38 mouse cellular contexts compared by ENCODE assay signal in genomic region chr9:92191295-92191694, GRCm38 (mm10). TPM values are rescaled to one million over a fixed set of nuclear protein-coding genes. Genes with fewer than 3 reads are reported as not detected.
DNase-seq lines count a peak whose midpoint lies in the region; ATAC-seq and TF ChIP-seq lines count a peak whose summit lies in the region.
"Had no signal": no experiment of that assay in that cellular context is flagged by ENCODE, and none has a peak within 500 bp of the region (broad histone marks: within the 10 kb centered on the region; RNA-seq: fewer than 3 reads in every experiment).

No protein-coding gene starts in this region.

- H3K9ac ChIP-seq in kidney, postnatal 0 days (ENCODE audit: low read depth, low read length) = no peak overlapping the region
- no peak overlapping the region for H3K9ac ChIP-seq in MEL (ENCODE audit: control insufficient read depth, low read depth, low read length, poor library complexity, severe bottlenecking)
- no peak overlapping the region for H3K9ac ChIP-seq in intestine, embryonic 15.5 days
- H3K9ac ChIP-seq: heart, embryonic 13.5 days; hindbrain, embryonic 15.5 days; midbrain, embryonic 15.5 days; neural tube, embryonic 12.5 days had no signal

- H3K79me3 ChIP-seq in C2C12 (ENCODE audit: low read depth) = no peaks in the 10 kb centered on the region

- H3K79me2 ChIP-seq in C2C12 (ENCODE audit: control insufficient read depth, insufficient read depth) = no peaks in the 10 kb centered on the region
- no peaks in the 10 kb centered on the region for H3K79me2 ChIP-seq in MEL (ENCODE audit: control insufficient read depth, insufficient read depth, low read length, poor library complexity)
- no peaks in the 10 kb centered on the region for H3K79me2 ChIP-seq in myocyte (ENCODE audit: control insufficient read depth, insufficient read depth)

- H3K4me2 ChIP-seq in kidney, postnatal 0 days (ENCODE audit: low read length) = no peak overlapping the region
- H3K4me2 ChIP-seq in myocyte (ENCODE audit: low read depth) = no peak overlapping the region
- no peak overlapping the region for H3K4me2 ChIP-seq in intestine, embryonic 15.5 days (replicated peaks)
- H3K4me2 ChIP-seq: heart, embryonic 13.5 days; hindbrain, embryonic 15.5 days; midbrain, embryonic 15.5 days; neural tube, embryonic 12.5 days had no signal

- TF ChIP-seq RAD21 in MEL (IDR thresholded peaks at IDR 0.05; ENCODE audit: low read depth, low read length) = peak; percentile 11

- TF ChIP-seq EP300 in MEL (IDR thresholded peaks at IDR 0.05; ENCODE audit: low read depth in 1 of 2, low read length in 2 of 2) = no peak

- H3ac ChIP-seq in C2C12 (ENCODE audit: control insufficient read depth, insufficient read length, low read depth) (no peak overlapping the region), myocyte (ENCODE audit: control insufficient read depth, insufficient read length) (no peak overlapping the region)

- TF ChIP-seq POLR2A in MEL (IDR thresholded peaks at IDR 0.05; ENCODE audit: control insufficient read depth in 1 of 2, insufficient read depth in 1 of 2, low read depth in 1 of 2, low read length in 2 of 2, poor library complexity in 1 of 2) (no peak), myocyte (IDR thresholded peaks at IDR 0.05; ENCODE audit: insufficient read length, low read depth) (no peak)

- no peaks in the 10 kb centered on the region for H3K9me3 ChIP-seq in kidney, postnatal 0 days (replicated peaks; ENCODE audit: low read length)
- H3K9me3 ChIP-seq in MEL (replicated peaks; ENCODE audit: insufficient read depth, low read length) = no peaks in the 10 kb centered on the region
- H3K9me3 ChIP-seq in intestine, embryonic 15.5 days = no peaks in the 10 kb centered on the region
- H3K9me3 ChIP-seq: heart, embryonic 13.5 days; hindbrain, embryonic 10.5 days; hindbrain, embryonic 15.5 days; midbrain, embryonic 10.5 days; midbrain, embryonic 15.5 days; neural tube, embryonic 12.5 days had no signal

- 83% methylated on average over 2 of the region's 2 CpGs for WGBS in kidney, postnatal 0 days
- WGBS in intestine, embryonic 15.5 days = 78% methylated on average over 2 of the region's 2 CpGs

- no peak for DNase-seq in kidney, postnatal 0 days (ENCODE audit: low spot score)
- DNase-seq in kidney, adult 11 months = no peak
- DNase-seq in MEL (ENCODE audit: low read depth, low spot score) = no peak
- no peak for DNase-seq in layer of hippocampus, adult 2 months (ENCODE audit: low spot score in 2 of 2)
- DNase-seq: adrenal gland, postnatal 14 days; cerebellum, adult 11 months; cerebellum, adult 9-10 months; cerebellum, postnatal 36 days; gastrocnemius, adult 2 months; heart, postnatal 10 days; kidney, adult 2 months; kidney, postnatal 10 days; layer of hippocampus, adult 9-11 months; liver; lung, adult 18-20 months; lung, postnatal 10 days; right cerebral cortex, postnatal 4 days; thymus, postnatal 4 days had no signal

- ATAC-seq in kidney, postnatal 0 days (replicated peaks; ENCODE audit: low FRiP score, low read depth) = no peak
- no peak for ATAC-seq in intestine, embryonic 15.5 days
- ATAC-seq: forebrain, embryonic 14.5 days; inflammation-experienced regulatory T-cells, adult 6 months; midbrain, embryonic 15.5 days had no signal

- TF ChIP-seq CTCF in kidney, postnatal 0 days (IDR thresholded peaks at IDR 0.05; ENCODE audit: low read depth) = peak; percentile 17; the same call in 1 of the 2 replicates
- TF ChIP-seq CTCF in C2C12 (IDR thresholded peaks at IDR 0.05; ENCODE audit: control insufficient read depth, insufficient read depth, insufficient read length) (no peak), MEL (IDR thresholded peaks at IDR 0.05 in 2 of 3, conservative IDR thresholded peaks at IDR 0.05 in 1 of 3; ENCODE audit: control insufficient read depth in 1 of 3, insufficient read depth in 1 of 3, low read depth in 2 of 3, low read length in 3 of 3, poor library complexity in 1 of 3, severe bottlenecking in 1 of 3) (peak in 1 of 3 experiments; percentile 27; a peak in 2 of 6 replicates)
- TF ChIP-seq CTCF in layer of hippocampus, adult 2 months (conservative IDR thresholded peaks at IDR 0.05) = no peak; the same call in 1 of the 2 replicates

- H3K36me3 ChIP-seq in kidney, postnatal 0 days (ENCODE audit: insufficient read depth, low read length) = no peaks in the 10 kb centered on the region
- H3K36me3 ChIP-seq in C2C12 (ENCODE audit: control insufficient read depth, insufficient read depth) (no peaks in the 10 kb centered on the region), MEL (ENCODE audit: control insufficient read depth in 1 of 2, insufficient read depth in 2 of 2, low read length in 2 of 2) (no peaks in the 10 kb centered on the region), myocyte (ENCODE audit: control insufficient read depth, insufficient read depth) (no peaks in the 10 kb centered on the region)
- H3K36me3 ChIP-seq in intestine, embryonic 15.5 days = no peaks in the 10 kb centered on the region
- H3K36me3 ChIP-seq: heart, embryonic 13.5 days; hindbrain, embryonic 10.5 days; hindbrain, embryonic 15.5 days; midbrain, embryonic 10.5 days; midbrain, embryonic 15.5 days; neural tube, embryonic 12.5 days had no signal

- no peak overlapping the region for H3K4me3 ChIP-seq in kidney, postnatal 0 days (replicated peaks; ENCODE audit: low read depth, low read length)
- H3K4me3 ChIP-seq in C2C12 (ENCODE audit: insufficient read depth, poor library complexity, severe bottlenecking) = no peak overlapping the region
- H3K4me3 ChIP-seq in MEL (ENCODE audit: control insufficient read depth in 1 of 2, insufficient read depth in 1 of 2, low read depth in 2 of 2, low read length in 2 of 2) = no peak overlapping the region
- no peak overlapping the region for H3K4me3 ChIP-seq in myocyte
- H3K4me3 ChIP-seq in intestine, embryonic 15.5 days (replicated peaks) = no peak overlapping the region
- H3K4me3 ChIP-seq in layer of hippocampus, adult 2 months = no peak overlapping the region
- H3K4me3 ChIP-seq: gastrocnemius, adult 2 months; heart, embryonic 13.5 days; hindbrain, embryonic 10.5 days; hindbrain, embryonic 15.5 days; midbrain, embryonic 10.5 days; midbrain, embryonic 15.5 days; neural tube, embryonic 12.5 days had no signal

- no peaks in the 10 kb centered on the region for H3K27me3 ChIP-seq in kidney, postnatal 0 days (ENCODE audit: insufficient read depth, low read length)
- H3K27me3 ChIP-seq in C2C12 (ENCODE audit: control insufficient read depth, insufficient read depth, insufficient read length) (no peaks in the 10 kb centered on the region), MEL (ENCODE audit: control insufficient read depth in 1 of 2, insufficient read depth in 2 of 2, low read length in 2 of 2) (no peaks in the 10 kb centered on the region; a peak in 1 of 4 replicates), myocyte (ENCODE audit: control insufficient read depth, insufficient read depth, insufficient read length) (no peaks in the 10 kb centered on the region)
- no peaks in the 10 kb centered on the region for H3K27me3 ChIP-seq in intestine, embryonic 15.5 days (replicated peaks)
- H3K27me3 ChIP-seq: heart, embryonic 13.5 days; hindbrain, embryonic 15.5 days; midbrain, embryonic 15.5 days; neural tube, embryonic 12.5 days had no signal

- no peaks in the 10 kb centered on the region for H3K4me1 ChIP-seq in kidney, postnatal 0 days (replicated peaks; ENCODE audit: insufficient read depth, low read length)
- H3K4me1 ChIP-seq in MEL (ENCODE audit: control insufficient read depth in 1 of 2, insufficient read depth in 2 of 2, low read length in 2 of 2) = no peaks in the 10 kb centered on the region
- H3K4me1 ChIP-seq in intestine, embryonic 15.5 days (replicated peaks) = no peaks in the 10 kb centered on the region
- H3K4me1 ChIP-seq: heart, embryonic 13.5 days; hindbrain, embryonic 10.5 days; hindbrain, embryonic 15.5 days; midbrain, embryonic 10.5 days; neural tube, embryonic 12.5 days had no signal

- no peak overlapping the region for H3K27ac ChIP-seq in kidney, postnatal 0 days
- H3K27ac ChIP-seq in MEL (ENCODE audit: control insufficient read depth, low read depth, low read length) = no peak overlapping the region
- no peak overlapping the region for H3K27ac ChIP-seq in intestine, embryonic 15.5 days
- H3K27ac ChIP-seq in layer of hippocampus, adult 2 months = no peak overlapping the region
- H3K27ac ChIP-seq: gastrocnemius, adult 2 months; heart, embryonic 13.5 days; hindbrain, embryonic 10.5 days; hindbrain, embryonic 15.5 days; midbrain, embryonic 10.5 days; midbrain, embryonic 15.5 days; neural tube, embryonic 12.5 days had no signal

TF ChIP-seq in C2C12, 6 proteins besides CTCF, POLR2A, EP300 and RAD21:
- TF ChIP-seq MYOD1 (IDR thresholded peaks at IDR 0.05; ENCODE audit: control insufficient read depth, insufficient read length, low read depth) = no peak
- TF ChIP-seq USF1 (IDR thresholded peaks at IDR 0.05; ENCODE audit: low read depth) = peak; percentile 77
TF ChIP-seq in C2C12: peak in this region for 1.

TF ChIP-seq in MEL, 35 proteins besides CTCF, POLR2A, EP300 and RAD21 (continues in another document):
- peak; percentile 87 for TF ChIP-seq USF1 (IDR thresholded peaks at IDR 0.05; ENCODE audit: low read depth, low read length)
- TF ChIP-seq BHLHE40 (IDR thresholded peaks at IDR 0.05; ENCODE audit: borderline replicate concordance, low read depth, low read length) = peak; percentile 42; the same call in 1 of the 2 replicates
- TF ChIP-seq SIN3A (IDR thresholded peaks at IDR 0.05; ENCODE audit: low read length) = no peak

TF ChIP-seq in myocyte, 11 proteins besides CTCF, POLR2A, EP300 and RAD21 (continues in another document):
- TF ChIP-seq TCF3 (IDR thresholded peaks at IDR 0.05; ENCODE audit: insufficient read length, low read depth) = no peak
- TF ChIP-seq TCF12 (IDR thresholded peaks at IDR 0.05; ENCODE audit: insufficient read depth, poor library complexity, severe bottlenecking) = no peak
- TF ChIP-seq MAX (IDR thresholded peaks at IDR 0.05; ENCODE audit: low read depth) = no peak

RNA-seq across cellular contexts. Expression of gene Plscr5, which starts 1.4 kb away (rescaled TPM):
- not detected in 2 replicates for polyA plus RNA-seq in kidney, postnatal 0 days (2015; fragmentation: Nextera tagmentation; extraction: Ambion mirVana)
- not detected for polyA plus RNA-seq in C2C12 (2012; fragmentation: generic; extraction: Trizol)
- total RNA-seq in MEL (2012; rRNA removed) = not detected in 2 replicates
- polyA plus RNA-seq in MEL (2012; ENCODE audit: insufficient read depth in 1 of 2, insufficient read length in 2 of 2, low read depth in 1 of 2, low replicate concordance in 2 of 2, missing spikeins in 1 of 2) = not detected
- polyA plus RNA-seq in myocyte (2012; fragmentation: generic; extraction: Trizol) = not detected
- polyA plus RNA-seq in intestine, embryonic 15.5 days (2015; fragmentation: Nextera tagmentation; extraction: Ambion mirVana) = not detected in 2 replicates
- total RNA-seq in layer of hippocampus, adult 2 months (2021) = not detected
- total RNA-seq: adrenal gland, postnatal 14 days; gastrocnemius, adult 2 months; gastrocnemius, postnatal 4 days; heart, adult 8-10 months; heart, postnatal 10 days; left cerebral cortex, adult 18-20 months; left cerebral cortex, postnatal 14 days had no signal
- polyA plus RNA-seq: embryonic facial prominence, embryonic 11.5 days; heart, embryonic 13.5 days; hindbrain, embryonic 10.5 days; inflammation-experienced regulatory T-cells, adult 6 months; kidney, adult 2 months; large intestine, adult 2 months; limb, embryonic 11.5 days; midbrain, embryonic 10.5 days; testis, adult 2 months; thymus, postnatal 0 days had no signal

RNA-seq across cellular contexts. Expression of gene Plscr1, which starts 58.3 kb away (rescaled TPM):
- 108 TPM in 2 replicates for polyA plus RNA-seq in kidney, postnatal 0 days (2015; fragmentation: Nextera tagmentation; extraction: Ambion mirVana)
- 41.1 TPM for polyA plus RNA-seq in C2C12 (2012; fragmentation: generic; extraction: Trizol)
- 5.5 and 7.3 TPM in 2 replicates for total RNA-seq in MEL (2012; rRNA removed)
- polyA plus RNA-seq in MEL (2012; ENCODE audit: insufficient read depth in 1 of 2, insufficient read length in 2 of 2, low read depth in 1 of 2, low replicate concordance in 2 of 2, missing spikeins in 1 of 2) = 1 to 10 TPM in 1 of 2 experiments, not detected in 1; 9.5 TPM
- 17.7 TPM for polyA plus RNA-seq in myocyte (2012; fragmentation: generic; extraction: Trizol)
- polyA plus RNA-seq in intestine, embryonic 15.5 days (2015; fragmentation: Nextera tagmentation; extraction: Ambion mirVana) = 95.1 and 108 TPM in 2 replicates
- 1 to 10 TPM; 1.4 to 1.7 TPM for total RNA-seq in layer of hippocampus, adult 2 months (2021)
